Mouse (Mus musculus): Measurements from ENCODE around the gene Wwox.

Gene Wwox

GRCm38 (mm10) chr8:114439334-114440204, at the start of gene Wwox:
Wwox (plus strand) TSS chr8:114439655.
- peak; percentile 99 for DNase-seq

DNA sequence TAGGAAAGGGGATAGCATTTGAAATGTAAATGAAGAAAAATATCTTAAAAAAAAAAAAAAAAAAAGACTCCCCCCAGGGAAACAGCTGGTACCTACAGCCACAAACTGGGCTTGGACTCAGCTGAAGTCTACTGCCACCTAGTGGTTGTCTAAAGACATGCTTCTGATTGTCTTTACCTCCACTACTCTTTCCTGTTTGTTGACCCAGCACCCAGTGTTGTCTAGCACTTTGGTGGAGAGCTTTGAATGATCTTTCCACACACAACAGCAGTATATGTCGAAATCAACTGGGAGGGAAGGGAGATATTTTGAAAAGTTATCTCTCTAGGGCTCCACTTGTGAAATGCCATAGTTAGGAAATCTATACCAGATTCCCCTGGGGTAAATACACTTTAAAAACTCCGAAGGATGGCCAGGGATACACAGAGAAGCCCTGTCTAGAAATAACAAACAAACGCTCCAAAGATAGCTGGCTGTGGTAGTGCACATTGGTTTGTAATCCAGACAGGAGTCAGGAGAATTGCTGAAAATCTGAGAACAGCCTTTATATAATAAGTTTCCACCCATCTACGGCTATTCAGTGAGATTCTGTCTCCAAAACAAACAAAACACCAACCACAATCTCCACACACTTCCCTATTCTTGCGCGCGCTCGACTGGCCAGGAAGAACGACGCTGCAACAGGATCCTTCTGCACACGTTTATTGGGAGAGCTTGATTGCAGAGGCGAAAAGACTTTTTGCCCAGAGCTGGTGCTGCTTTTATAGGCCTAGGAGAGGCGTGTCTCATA, 48.8 kb upstream of the Wwox start:
- DNase-seq, result peak; percentile 5

GRCm38 (mm10) chr8:114398326-114398725, 41.1 kb upstream of the Wwox start:
- no peak for DNase-seq

DNA sequence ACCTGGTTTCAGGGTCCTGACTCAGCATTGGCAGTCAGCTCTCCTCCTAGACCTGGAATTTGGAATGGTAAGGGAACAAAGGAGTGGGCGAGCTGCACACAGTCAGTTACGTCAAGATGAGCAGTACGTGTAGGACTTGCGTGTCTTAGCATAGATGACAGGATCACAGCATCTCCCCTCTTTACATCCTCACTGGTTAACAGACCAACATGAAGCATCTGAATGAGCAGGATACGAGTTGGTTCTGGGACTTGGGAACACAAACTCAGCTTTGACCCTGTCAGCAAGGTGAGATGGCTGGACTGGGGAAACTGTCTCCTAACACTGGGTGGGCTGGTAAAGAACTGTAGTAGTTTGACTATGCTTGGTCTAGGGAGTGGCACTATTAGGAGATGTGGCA, 40.2 kb upstream of the Wwox start:
- no peak for DNase-seq

GRCm38 (mm10) chr8:114401679-114402078, 37.8 kb upstream of the Wwox start:
- DNase-seq, result no peak

DNA sequence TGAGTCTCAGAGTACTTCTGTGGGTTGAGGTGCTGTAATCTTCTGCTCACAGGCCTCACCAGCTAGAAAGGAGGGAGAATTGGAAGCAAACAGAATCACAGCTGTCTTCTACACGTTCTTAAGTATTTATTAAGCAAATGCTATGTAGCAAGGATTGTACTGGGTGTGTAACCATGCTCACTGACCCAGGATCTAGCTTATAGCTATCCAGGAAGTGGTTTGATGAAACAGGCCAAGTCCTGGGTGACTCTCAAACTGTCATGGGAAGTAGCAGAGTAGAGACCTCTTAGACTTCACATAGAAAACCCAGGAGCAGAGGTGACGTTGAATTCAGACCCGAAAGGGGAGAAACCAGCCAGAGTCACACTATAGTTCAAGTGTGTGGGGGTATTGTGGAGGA, 28.0 kb upstream of the Wwox start:
- no peak for DNase-seq

DNA sequence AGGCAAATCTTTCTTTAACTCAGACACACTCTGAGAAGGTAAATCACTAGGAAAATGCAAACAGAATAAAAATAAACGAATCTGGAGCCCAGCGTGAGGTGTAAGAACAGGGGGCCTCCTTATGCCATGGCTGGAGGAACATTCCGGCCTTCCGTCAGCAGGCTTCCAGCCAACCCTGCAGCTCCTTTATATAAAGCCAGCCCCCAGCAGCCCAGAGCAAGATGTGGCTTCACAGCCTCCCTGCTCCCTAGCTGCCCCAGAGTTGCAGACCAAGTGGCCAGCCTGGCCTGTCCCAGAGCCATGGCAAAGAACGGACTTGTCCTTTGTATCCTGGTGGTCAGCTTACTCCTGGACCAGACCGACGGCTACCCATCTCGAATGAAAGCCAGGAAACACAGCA, 21.7 kb upstream of the Wwox start, which contains the start of gene Clec3a:
Gene Clec3a, plus strand, starts transcription at position 301 of the 400 bp plus-strand sequence.
- no peak for DNase-seq

DNA sequence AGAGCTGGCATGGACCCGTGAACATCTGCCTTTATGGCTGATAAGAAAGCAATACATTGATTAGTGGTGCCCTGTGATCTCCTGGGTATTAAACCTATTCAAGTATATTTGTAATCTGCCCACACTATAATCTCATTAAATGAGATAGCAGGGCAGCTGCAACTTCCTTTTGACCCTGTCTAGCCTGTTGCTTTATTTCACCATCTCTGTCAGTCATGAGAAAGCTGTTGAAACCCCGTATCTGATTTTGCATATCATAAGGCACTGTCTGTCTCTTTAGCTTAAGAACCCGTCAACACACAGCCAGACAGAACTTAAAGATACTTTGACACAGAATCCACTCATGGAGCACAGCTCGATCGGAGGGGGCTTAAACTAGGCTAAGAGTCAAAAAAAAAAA, 21.0 kb upstream of the Wwox start:
- DNase-seq, result no peak

DNA sequence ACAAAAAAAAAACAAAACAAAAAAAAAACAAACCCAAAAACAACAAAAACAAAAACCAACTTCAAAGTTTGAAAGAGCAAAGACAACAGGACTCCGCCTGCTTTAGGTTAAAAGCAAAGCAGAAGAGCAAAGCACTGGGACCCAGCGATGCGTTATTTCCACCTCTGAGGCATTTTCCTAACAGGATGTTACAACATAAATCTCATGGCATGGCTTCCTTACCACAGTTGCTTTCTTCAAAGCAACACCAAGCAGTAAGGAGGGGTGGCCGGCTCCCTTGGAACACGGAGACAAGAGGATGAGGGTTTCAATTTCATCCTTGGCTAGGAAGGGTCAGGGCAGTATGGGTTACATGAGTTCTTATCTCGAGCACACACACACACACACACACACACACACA, 20.6 kb upstream of the Wwox start:
- DNase-seq, result no peak

- no peak for DNase-seq
These were observed 17.9 kb upstream of the Wwox start for GRCm38 (mm10) chr8:114421544-114421943.

GRCm38 (mm10) chr8:114438236-114438635, 1.2 kb upstream of the Wwox start:
- DNase-seq, result peak; percentile 59

DNA sequence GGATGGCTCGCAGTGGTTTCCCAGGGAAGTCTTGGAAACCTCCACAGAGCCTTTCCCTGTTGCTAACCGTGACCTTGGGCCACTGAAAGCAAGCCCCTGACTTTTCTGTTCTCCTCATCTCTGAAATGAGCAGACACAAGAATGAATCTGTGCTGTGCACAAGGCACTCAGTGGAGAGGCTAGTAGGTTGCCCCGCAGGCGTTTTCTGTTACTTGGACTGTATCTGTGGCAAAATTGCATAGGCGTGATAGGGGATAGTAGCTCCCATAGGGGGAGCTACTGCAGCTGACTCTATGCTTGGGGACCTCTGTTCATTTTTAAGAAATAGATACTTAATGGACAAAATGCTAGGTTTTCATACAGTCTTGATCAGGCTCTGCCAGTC, 742 bp downstream of the Wwox start:
- no peak for DNase-seq

GRCm38 (mm10) chr8:114441616-114442015, 2.2 kb downstream of the Wwox start:
- DNase-seq, result peak; percentile 26

- no peak for DNase-seq
These were observed 7.4 kb downstream of the Wwox start for GRCm38 (mm10) chr8:114446884-114447283.

- no peak for DNase-seq
These were observed 12.8 kb downstream of the Wwox start for GRCm38 (mm10) chr8:114452278-114452677.

- DNase-seq, result peak; percentile 75
These were observed 13.3 kb downstream of the Wwox start for GRCm38 (mm10) chr8:114452781-114453221.

DNA sequence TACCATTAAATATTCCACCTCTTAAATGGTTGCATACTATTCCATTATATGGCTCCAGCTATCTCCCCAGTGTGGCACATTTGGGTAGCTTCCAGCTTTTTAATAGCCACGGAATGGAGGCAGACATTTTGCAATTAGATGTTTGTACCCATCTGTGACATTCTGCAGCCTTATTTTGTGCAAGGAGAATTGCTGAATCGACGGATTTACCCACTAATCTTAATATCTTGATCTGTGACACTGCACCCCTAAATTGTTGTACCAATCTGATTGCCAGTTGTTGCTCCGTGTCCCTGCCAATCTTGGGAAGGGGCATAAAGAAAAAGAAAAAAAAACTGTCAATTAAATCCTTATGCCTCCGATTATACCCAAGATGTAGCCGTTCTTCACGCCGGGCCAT, 15.8 kb downstream of the Wwox start:
- DNase-seq, result no peak

- peak; percentile 9 for DNase-seq
These were observed 16.5 kb downstream of the Wwox start for GRCm38 (mm10) chr8:114455953-114456352.

GRCm38 (mm10) chr8:114458113-114458784, 18.8 kb downstream of the Wwox start:
- peak; percentile 33 for DNase-seq

GRCm38 (mm10) chr8:114460600-114460999, 21.1 kb downstream of the Wwox start:
- no peak for DNase-seq

DNA sequence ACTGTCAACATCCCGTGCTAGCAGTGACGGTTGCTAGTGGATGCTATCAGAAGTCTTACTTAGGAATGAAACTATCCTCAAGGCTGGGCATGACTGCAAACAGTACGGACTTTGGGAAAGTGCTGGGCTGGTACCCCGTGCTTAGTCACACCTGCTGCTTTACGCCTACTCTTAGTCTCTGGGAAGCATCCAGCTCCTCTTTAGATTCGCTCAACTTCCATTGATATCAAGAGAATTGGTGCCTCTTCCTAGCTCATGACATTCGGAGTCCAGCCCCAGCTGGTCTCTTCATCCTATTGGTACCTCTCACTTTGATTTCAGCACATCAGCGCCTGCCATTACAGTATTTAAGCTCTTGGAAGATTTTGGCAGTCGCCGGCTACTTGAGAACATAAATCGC, 23.1 kb downstream of the Wwox start:
- no peak for DNase-seq

GRCm38 (mm10) chr8:114463305-114463704, 23.9 kb downstream of the Wwox start:
- DNase-seq, result peak; percentile 11

- DNase-seq, result no peak
These were observed 29.2 kb downstream of the Wwox start for GRCm38 (mm10) chr8:114468526-114469207.
